Mouse (Mus musculus): ENCODE measurements around the gene Sec22a.

DNA sequence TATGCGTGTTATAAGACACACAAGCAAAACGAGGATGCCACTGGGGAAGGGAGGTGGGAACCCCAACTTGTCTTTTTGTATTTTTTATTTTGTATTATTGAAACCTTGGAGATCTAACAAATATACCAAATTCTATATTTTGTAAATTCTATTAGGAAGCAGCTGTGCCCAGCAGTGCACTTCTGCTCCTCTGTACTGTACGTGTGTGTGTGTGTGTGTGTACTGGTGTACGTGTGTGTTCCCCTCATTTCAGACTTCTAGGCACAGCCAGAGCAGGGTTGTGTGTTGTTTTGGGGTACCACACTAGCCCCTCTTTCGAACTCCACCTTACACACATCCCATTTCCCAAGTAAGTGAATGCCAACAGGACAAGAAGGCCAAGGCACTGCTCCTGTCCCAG, 59.3 kb downstream of the Sec22a start:
- TF ChIP-seq CHD2 (IDR thresholded peaks at IDR 0.05; ENCODE audit: low read depth, low read length) = no peak
- TF ChIP-seq HCFC1 (IDR thresholded peaks at IDR 0.05; ENCODE audit: borderline replicate concordance, insufficient read depth, low read length) = no peak
- TF ChIP-seq MAFK (IDR thresholded peaks at IDR 0.05; ENCODE audit: insufficient read depth, low read depth, low read length) = no peak
- TF ChIP-seq ZC3H11A (IDR thresholded peaks at IDR 0.05; ENCODE audit: borderline replicate concordance, low read depth, low read length) = no peak
